ENCODE assay signal across 17 mouse cellular contexts in genomic region chr17:78842271-78842928, GRCm38 (mm10).
"Had no signal": no experiment of that assay in that cellular context is flagged by ENCODE, and none has a peak within 500 bp of the region (broad histone marks: within the 10 kb centered on the region; RNA-seq: fewer than 3 reads in every experiment).

No protein-coding gene starts in this region.

- H3K9me3 ChIP-seq: liver, embryonic 13.5 days; neural tube, embryonic 13.5 days had no signal

- H3K27me3 ChIP-seq: liver, embryonic 13.5 days; neural tube, embryonic 13.5 days had no signal

- H3K4me3 ChIP-seq: layer of hippocampus, adult 2 months; liver, embryonic 13.5 days; neural tube, embryonic 13.5 days had no signal

- H3K4me1 ChIP-seq: neural tube, embryonic 13.5 days had no signal

- H3K27ac ChIP-seq: kidney, postnatal 0 days; layer of hippocampus, adult 2 months; liver, embryonic 13.5 days; macrophage; neural tube, embryonic 13.5 days had no signal

- H3K4me2 ChIP-seq: liver, embryonic 13.5 days; lung, embryonic 14.5 days; midbrain, embryonic 11.5 days; neural tube, embryonic 13.5 days had no signal

- DNase-seq: kidney, adult 11 months; kidney, adult 8-10 months; kidney, postnatal 25 days; layer of hippocampus, adult 9-11 months; liver, embryonic 13.5 days; liver, postnatal 0 days; lung, embryonic 14.5 days; midbrain, embryonic 14.5 days; retina, postnatal 1 day; thymus, adult 18-20 months; thymus, postnatal 36 days had no signal

- ATAC-seq: liver, postnatal 0 days; lung, postnatal 0 days had no signal

- H3K9ac ChIP-seq: liver, embryonic 13.5 days; liver, postnatal 0 days; lung, embryonic 14.5 days; neural tube, embryonic 13.5 days had no signal
